Mouse (Mus musculus) CH12.LX (cell line): ENCODE results near the gene Tnnt1. TPM values are rescaled to one million over a fixed set of nuclear protein-coding genes. Genes with fewer than 3 reads are reported as not detected.

Source experiments
- DNase-seq: peaks from one replicate; pipeline ENCODE4 v3.0.0-alpha.2; 2013; ENCODE audit errors: extremely low read depth
- H3K27ac ChIP-seq: 2 replicates; pipeline ENCODE4 v1.5.1; 2012; ENCODE audit warnings: low read depth, mild to moderate bottlenecking, control low read depth, moderate library complexity; ENCODE audit not compliant: insufficient read depth
- H3K27me3 ChIP-seq: replicated peaks from 2 replicates; pipeline ENCODE3; 2012; ENCODE audit warnings: inconsistent platforms
- H3K36me3 ChIP-seq, 2 experiments: replicated peaks in 1 of 2; 2 replicates each; pipeline versions ENCODE3 to v1.6.1; 2012; ENCODE audit warnings: inconsistent platforms in 1 of 2, low read length in 1 of 2, mild to moderate bottlenecking in 1 of 2, mixed read lengths in 1 of 2, moderate library complexity in 1 of 2; ENCODE audit not compliant: control insufficient read depth in 1 of 2, insufficient read depth in 1 of 2
- H3K4me1 ChIP-seq, 2 experiments: 2 replicates each; pipeline ENCODE4 v1.6.1; 2012; ENCODE audit warnings: inconsistent platforms in 1 of 2, moderate library complexity in 1 of 2; ENCODE audit not compliant: insufficient read depth in 2 of 2, control insufficient read depth in 1 of 2
- H3K4me2 ChIP-seq: 2 replicates; pipeline ENCODE4 v1.6.1; 2012; ENCODE audit warnings: low read depth, mild to moderate bottlenecking, control low read depth; ENCODE audit not compliant: poor library complexity, insufficient read depth, severe bottlenecking
- H3K4me3 ChIP-seq, 3 experiments: fragments of 150-350 bp in 1 of 3; sonication (generic) in 1 of 3; replicated peaks in 1 of 3; 2 replicates each; pipeline versions ENCODE3 to v1.5.1; 2011 to 2012; ENCODE audit warnings: low read depth in 2 of 3, low read length in 2 of 3, mild to moderate bottlenecking in 2 of 3, moderate library complexity in 2 of 3, control low read depth in 1 of 3, improper control_type of control experiment in 1 of 3, inconsistent platforms in 1 of 3, mixed read lengths in 1 of 3; ENCODE audit not compliant: poor library complexity in 1 of 3
- H3K79me2 ChIP-seq: replicated peaks from 2 replicates; pipeline ENCODE4 v1.6.1; 2012; ENCODE audit warnings: mild to moderate bottlenecking, moderate library complexity; ENCODE audit not compliant: control insufficient read depth, poor library complexity, insufficient read depth, severe bottlenecking; ENCODE audit errors: extremely low read depth
- H3K9ac ChIP-seq: 2 replicates; pipeline ENCODE4 v1.6.1; 2012; ENCODE audit warnings: low read depth, mild to moderate bottlenecking, control low read depth, moderate library complexity; ENCODE audit not compliant: insufficient read depth
- H3K9me3 ChIP-seq: replicated peaks from 2 replicates; pipeline ENCODE3; 2012; ENCODE audit warnings: low read length, inconsistent platforms, mixed read lengths
- CTCF ChIP-seq, 2 experiments: IDR thresholded peaks in 1 of 2; conservative IDR thresholded peaks in 1 of 2; 2 replicates each; pipeline ENCODE4 v1.5.1; 2011 to 2012; ENCODE audit warnings: low read depth in 2 of 2, low read length in 2 of 2, improper control_type of control experiment in 1 of 2, inconsistent platforms in 1 of 2, mild to moderate bottlenecking in 1 of 2, moderate library complexity in 1 of 2
- E2F4 ChIP-seq: IDR thresholded peaks from 2 replicates; pipeline ENCODE4 v1.6.1; 2011; ENCODE audit warnings: low read depth, low read length, improper control_type of control experiment; ENCODE audit not compliant: insufficient replicate concordance
- ELF1 ChIP-seq: IDR thresholded peaks from 2 replicates; pipeline ENCODE4 v1.6.1; 2014; ENCODE audit warnings: low read depth, mild to moderate bottlenecking, inconsistent platforms, low read length, improper control_type of control experiment
- GABPA ChIP-seq: IDR thresholded peaks from 2 replicates; pipeline ENCODE4 v1.6.1; 2012; ENCODE audit warnings: low read depth, low read length, improper control_type of control experiment, inconsistent platforms; ENCODE audit not compliant: insufficient replicate concordance
- IRF4 ChIP-seq: IDR thresholded peaks from 2 replicates; pipeline ENCODE4 v1.6.1; 2014; ENCODE audit warnings: low read depth, mild to moderate bottlenecking, inconsistent platforms, low read length, improper control_type of control experiment
- JUN ChIP-seq: IDR thresholded peaks from 2 replicates; pipeline ENCODE4 v1.6.1; 2011; ENCODE audit warnings: low read depth, mild to moderate bottlenecking, low read length, improper control_type of control experiment, moderate library complexity; ENCODE audit not compliant: insufficient read depth
- JUND ChIP-seq: conservative IDR thresholded peaks from 2 replicates; pipeline ENCODE4 v1.6.1; 2011; ENCODE audit warnings: low read depth, low read length, improper control_type of control experiment
- KAT2A ChIP-seq: IDR thresholded peaks from 2 replicates; pipeline ENCODE4 v1.6.1; 2012; ENCODE audit warnings: low read length, improper control_type of control experiment, inconsistent platforms; ENCODE audit not compliant: insufficient replicate concordance
- MAFK ChIP-seq: IDR thresholded peaks from 2 replicates; pipeline ENCODE4 v1.6.1; 2011; ENCODE audit warnings: low read length, improper control_type of control experiment; ENCODE audit not compliant: insufficient replicate concordance
- MAX ChIP-seq: IDR thresholded peaks from 2 replicates; pipeline ENCODE4 v1.6.1; 2011; ENCODE audit warnings: low read length, improper control_type of control experiment
- MAZ ChIP-seq: IDR thresholded peaks from 2 replicates; pipeline ENCODE4 v1.6.1; 2012; ENCODE audit warnings: low read depth, mild to moderate bottlenecking, inconsistent platforms, low read length, improper control_type of control experiment, moderate library complexity
- MEF2A ChIP-seq: IDR thresholded peaks from 2 replicates; pipeline ENCODE4 v1.6.1; 2014; ENCODE audit warnings: low read depth, mild to moderate bottlenecking, inconsistent platforms, low read length, improper control_type of control experiment, borderline replicate concordance
- MXI1 ChIP-seq: IDR thresholded peaks from 2 replicates; pipeline ENCODE4 v1.6.1; 2011; ENCODE audit warnings: mild to moderate bottlenecking, low read depth, low read length, improper control_type of control experiment
- MYC ChIP-seq: IDR thresholded peaks from 2 replicates; pipeline ENCODE4 v1.6.1; 2011; ENCODE audit warnings: low read depth, mild to moderate bottlenecking, improper control_type of control experiment, low read length
- NRF1 ChIP-seq: IDR thresholded peaks from 2 replicates; pipeline ENCODE4 v1.6.1; 2014; ENCODE audit warnings: low read depth, mild to moderate bottlenecking, inconsistent platforms, low read length, improper control_type of control experiment, moderate library complexity
- PAX5 ChIP-seq: IDR thresholded peaks from 2 replicates; pipeline ENCODE4 v1.6.1; 2012; ENCODE audit warnings: low read length, inconsistent platforms, mixed read lengths
- POLR2A ChIP-seq: IDR thresholded peaks from 2 replicates; pipeline ENCODE4 v1.6.1; 2011; ENCODE audit warnings: low read depth, mild to moderate bottlenecking, improper control_type of control experiment, low read length
- RAD21 ChIP-seq: IDR thresholded peaks from 2 replicates; pipeline ENCODE4 v1.6.1; 2011; ENCODE audit warnings: low read depth, mild to moderate bottlenecking, low read length, improper control_type of control experiment, moderate library complexity
- RCOR1 ChIP-seq: conservative IDR thresholded peaks from 2 replicates; pipeline ENCODE4 v1.6.1; 2012; ENCODE audit warnings: low read depth, mild to moderate bottlenecking, inconsistent platforms, low read length, improper control_type of control experiment
- SMC3 ChIP-seq: IDR thresholded peaks from 2 replicates; pipeline ENCODE4 v1.6.1; 2011; ENCODE audit warnings: low read depth, low read length, improper control_type of control experiment
- TBP ChIP-seq: conservative IDR thresholded peaks from 2 replicates; pipeline ENCODE4 v1.6.1; 2011; ENCODE audit warnings: low read depth, low read length, improper control_type of control experiment
- TCF12 ChIP-seq: IDR thresholded peaks from 2 replicates; pipeline ENCODE4 v1.6.1; 2014; ENCODE audit warnings: low read depth, mild to moderate bottlenecking, inconsistent platforms, low read length, improper control_type of control experiment
- UBTF ChIP-seq: IDR thresholded peaks from 2 replicates; pipeline ENCODE4 v1.6.1; 2012; ENCODE audit warnings: low read depth, mild to moderate bottlenecking, inconsistent platforms, low read length, improper control_type of control experiment, moderate library complexity
- USF1 ChIP-seq: IDR thresholded peaks from 2 replicates; pipeline ENCODE4 v1.6.1; 2014; ENCODE audit warnings: low read depth, mild to moderate bottlenecking, inconsistent platforms, low read length, improper control_type of control experiment
- USF2 ChIP-seq: conservative IDR thresholded peaks from 2 replicates; pipeline ENCODE4 v1.6.1; 2011; ENCODE audit warnings: low read depth, low read length, improper control_type of control experiment
- ZNF384 ChIP-seq: IDR thresholded peaks from 2 replicates; pipeline ENCODE4 v1.6.1; 2012; ENCODE audit warnings: low read depth, low read length, improper control_type of control experiment, inconsistent platforms
- dilution Hi-C: fragments of 300-500 bp; cut with MboI; formaldehyde crosslinking; loops from 2 replicates; pipeline ENCODE4 v1.14.3; 2020; ENCODE audit warnings: low sequenced_read_pairs; ENCODE audit not compliant: extremely low pct_unique_long_range_greater_than_20kb, extremely low pct_ligation_motif_present
- in situ Hi-C: fragments of 300-500 bp; cut with MboI; formaldehyde crosslinking; loops from 3 replicates; pipeline ENCODE4 v1.14.3; 2019; ENCODE audit warnings: low sequenced_read_pairs, low pct_ligation_motif_present, low pct_unique_long_range_greater_than_20kb, mixed read lengths
- polyA plus RNA-seq: library from polyadenylated mRNA; unstranded; fragments of >175 nt; gene quantifications from 2 replicates; pipeline ENCODE4 v1.2.1, GENCODE M21; 2012; ENCODE audit warnings: low read depth; ENCODE audit not compliant: insufficient read length
- total RNA-seq, 2 experiments: library from RNA; depleted of rRNA; stranded (reverse); fragments of 300-350 nt in 1 of 2; fragments of >200 nt in 1 of 2; gene quantifications; 2 replicates each; pipeline ENCODE4 v1.2.3; 2012 to 2014

Tnnt1 gene
- total and polyA plus RNA-seq, 3 experiments: 0.30 to 0.36 TPM; not detected in 1

GRCm38 (mm10) chr7:4482281-4482680 is 33.9 kb downstream of the Tnnt1 start:
- dilution Hi-C loops: no loop called here
- TF ChIP-seq MAFK (no peak), JUN (no peak), IRF4 (no peak), USF2 (no peak), KAT2A (no peak), MAZ (no peak), TBP (no peak)

GRCm38 (mm10) chr7:4479674-4480073 is 36.5 kb downstream of the Tnnt1 start:
- Histone ChIP-seq H3K4me3 (no peak overlapping the region), H3K27ac (no peak overlapping the region), H3K79me2 (no peaks in the 10 kb centered on the region), H3K4me2 (no peak overlapping the region), H3K27me3 (no peaks in the 10 kb centered on the region), H3K9me3 (no peaks in the 10 kb centered on the region), H3K4me1 (no peaks in the 10 kb centered on the region), H3K9ac (no peak overlapping the region), H3K36me3 (peaks cover 59 to 91% of the 10 kb centered on the region in 2 experiments)
- DNase-seq: peak; percentile 45
- no peak for TF ChIP-seq UBTF
- no peak for TF ChIP-seq PAX5
- TF ChIP-seq SMC3: peak; percentile 68
- TF ChIP-seq RAD21: peak; percentile 22
- peak; percentile 43 to 66 for TF ChIP-seq CTCF (conservative IDR thresholded peaks at IDR 0.05 in 1 of 2, IDR thresholded peaks at IDR 0.05 in 1 of 2; ENCODE audit: low read depth in 2 of 2, low read length in 2 of 2)
- no peak for TF ChIP-seq JUND
- in situ Hi-C loops: loop anchor here (5.0 kb wide), 1 partner anchor 48 kb away; no protein-coding TSS in a partner anchor
- dilution Hi-C loops: no loop called here

More at GRCm38 (mm10) chr7:4482281-4482680, 33.9 kb downstream of the Tnnt1 start:
- Histone ChIP-seq H3K27me3 (no peaks in the 10 kb centered on the region), H3K4me3 (no peak overlapping the region), H3K4me1 (no peaks in the 10 kb centered on the region), H3K36me3 (peaks cover 83 to 100% of the 10 kb centered on the region in 2 experiments), H3K9me3 (no peaks in the 10 kb centered on the region), H3K4me2 (no peak overlapping the region), H3K9ac (no peak overlapping the region), H3K27ac (no peak overlapping the region), H3K79me2 (no peaks in the 10 kb centered on the region)
- in situ Hi-C loops: no loop called here
- no peak for DNase-seq

GRCm38 (mm10) chr7:4478796-4479291 is 37.3 kb downstream of the Tnnt1 start:
- Histone ChIP-seq H3K9me3 (no peaks in the 10 kb centered on the region), H3K4me3 (no peak overlapping the region), H3K4me1 (no peaks in the 10 kb centered on the region), H3K27ac (no peak overlapping the region), H3K36me3 (peaks cover 52 to 85% of the 10 kb centered on the region in 2 experiments), H3K9ac (no peak overlapping the region), H3K4me2 (no peak overlapping the region), H3K27me3 (no peaks in the 10 kb centered on the region), H3K79me2 (no peaks in the 10 kb centered on the region)
- dilution Hi-C loops (no loop called here), in situ Hi-C loops (loop anchor here (5.0 kb wide), 1 partner anchor 48 kb away; no protein-coding TSS in a partner anchor)
- DNase-seq: no peak
- TF ChIP-seq NRF1 (no peak), ELF1 (no peak), E2F4 (no peak), MAZ (no peak), JUND (no peak), RCOR1 (no peak), MYC (no peak), MAX (no peak), USF2 (no peak), MEF2A (no peak), USF1 (no peak), SMC3 (no peak), GABPA (no peak), RAD21 (no peak), ZNF384 (no peak), TCF12 (no peak), POLR2A (no peak), TBP (no peak), MXI1 (no peak)
